22 mouse cellular contexts compared by ENCODE assay signal in the genomic region with DNA sequence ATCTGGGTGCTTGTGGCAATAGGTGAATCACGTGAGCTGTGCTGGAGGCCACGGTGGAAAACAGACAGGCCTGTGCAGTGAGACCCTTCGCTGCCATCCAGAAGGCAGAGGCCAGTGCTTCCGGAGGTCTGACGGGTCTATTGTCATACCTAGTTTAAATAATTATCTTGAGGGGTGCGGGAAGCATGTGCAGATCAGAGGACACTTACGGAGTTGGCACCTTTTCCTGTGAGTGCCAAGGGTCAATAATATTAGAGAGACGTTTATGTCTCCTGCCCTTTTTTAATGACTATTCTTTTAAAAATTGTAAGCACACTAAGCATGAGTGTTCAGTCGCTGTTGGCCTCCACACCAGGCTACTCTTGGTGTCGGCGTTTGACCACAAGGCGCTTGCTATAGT. TPM values are rescaled to one million over a fixed set of nuclear protein-coding genes. Genes with fewer than 3 reads are reported as not detected.
DNase-seq lines count a peak whose midpoint lies in the region; ATAC-seq and TF ChIP-seq lines count a peak whose summit lies in the region.
"Had no signal": no experiment of that assay in that cellular context is flagged by ENCODE, and none has a peak within 500 bp of the region (broad histone marks: within the 10 kb centered on the region; RNA-seq: fewer than 3 reads in every experiment).

No protein-coding gene starts in this region.

- H3K9me3 ChIP-seq in lung, postnatal 0 days (ENCODE audit: low read length): no peaks in the 10 kb centered on the region
- H3K9me3 ChIP-seq: embryonic facial prominence, embryonic 13.5 days; forebrain, embryonic 10.5 days; forebrain, embryonic 15.5 days; heart, embryonic 15.5 days; hindbrain, embryonic 12.5 days; intestine, embryonic 15.5 days; lung, embryonic 15.5 days had no signal

- no peak for ATAC-seq in lung, postnatal 0 days
- ATAC-seq: forebrain, embryonic 15.5 days; hindbrain, postnatal 0 days; intestine, embryonic 15.5 days; Patski had no signal

- peaks cover 30% of the 10 kb centered on the region for H3K4me1 ChIP-seq in lung, postnatal 0 days (ENCODE audit: insufficient read depth, low read depth, low read length)

- intact Hi-C loops in heart, postnatal 10 days (cut with DNase I): loop anchor here (10.0 kb wide), 1 partner anchor 46 kb away; no protein-coding TSS in a partner anchor

- peak; percentile 88 for DNase-seq in heart, adult 11 months
- DNase-seq in heart, postnatal 10 days: no peak
- peak; percentile 31 to 47 for DNase-seq in kidney, adult 8-10 months
- no peak for DNase-seq in kidney, postnatal 4 days
- peak; percentile 19 for DNase-seq in lung, postnatal 0 days (ENCODE audit: low spot score)
- no peak for DNase-seq in lung, postnatal 4 days
- peak; percentile 47 to 48 for DNase-seq in kidney, postnatal 36 days
- DNase-seq in right cerebral cortex, postnatal 36 days (ENCODE audit: low spot score in 2 of 2): no peak
- DNase-seq: cerebellum, adult 11 months; midbrain, embryonic 14.5 days; right cerebral cortex, adult 18-20 months; right cerebral cortex, postnatal 4 days; thymus, postnatal 4 days had no signal

- no peak overlapping the region; the same call in 1 of the 2 replicates for H3K9ac ChIP-seq in lung, postnatal 0 days (replicated peaks; ENCODE audit: low read depth)
- H3K9ac ChIP-seq: embryonic facial prominence, embryonic 13.5 days; forebrain, embryonic 15.5 days; heart, embryonic 15.5 days; hindbrain, embryonic 12.5 days; intestine, embryonic 15.5 days; lung, embryonic 15.5 days had no signal

- no peaks in the 10 kb centered on the region for H3K27me3 ChIP-seq in lung, postnatal 0 days (replicated peaks; ENCODE audit: insufficient read depth, low read length)
- H3K27me3 ChIP-seq: embryonic facial prominence, embryonic 13.5 days; forebrain, embryonic 15.5 days; heart, embryonic 15.5 days; intestine, embryonic 15.5 days; lung, embryonic 15.5 days; Patski had no signal

- TF ChIP-seq EP300 in lung, postnatal 0 days (IDR thresholded peaks at IDR 0.05): no peak

- TF ChIP-seq CTCF in lung, postnatal 0 days (IDR thresholded peaks at IDR 0.05): no peak

- H3K27ac ChIP-seq in lung, postnatal 0 days (ENCODE audit: low read length): peak overlapping the region; percentile 72; the same call in 1 of the 2 replicates
- H3K27ac ChIP-seq: embryonic facial prominence, embryonic 13.5 days; forebrain, embryonic 10.5 days; forebrain, embryonic 15.5 days; heart, embryonic 15.5 days; hindbrain, embryonic 12.5 days; hindbrain, postnatal 0 days; intestine, embryonic 15.5 days; lung, embryonic 15.5 days had no signal

- no peak overlapping the region for H3K4me3 ChIP-seq in lung, postnatal 0 days (ENCODE audit: low read depth, low read length)
- H3K4me3 ChIP-seq: embryonic facial prominence, embryonic 13.5 days; forebrain, embryonic 10.5 days; forebrain, embryonic 15.5 days; heart, embryonic 15.5 days; hindbrain, embryonic 12.5 days; intestine, embryonic 15.5 days; lung, embryonic 15.5 days had no signal

- 43% methylated on average over 12 of the region's 12 CpGs for WGBS in lung, postnatal 0 days

- no peak overlapping the region for H3K4me2 ChIP-seq in lung, postnatal 0 days (replicated peaks; ENCODE audit: low read depth, low read length)
- H3K4me2 ChIP-seq: embryonic facial prominence, embryonic 13.5 days; forebrain, embryonic 15.5 days; heart, embryonic 15.5 days; hindbrain, embryonic 12.5 days; intestine, embryonic 15.5 days; lung, embryonic 15.5 days had no signal

- H3K36me3 ChIP-seq in lung, postnatal 0 days (ENCODE audit: insufficient read depth, low read length): peaks cover 6% of the 10 kb centered on the region; the same call in 1 of the 2 replicates
- H3K36me3 ChIP-seq: forebrain, embryonic 15.5 days; hindbrain, embryonic 12.5 days; lung, embryonic 15.5 days had no signal

RNA-seq across cellular contexts. Expression of a gene that starts 7.8 kb away (rescaled TPM):
- 10 to 100 TPM; 22.8 to 24.8 TPM for total RNA-seq in heart, postnatal 10 days (2021)
- polyA plus RNA-seq in lung, postnatal 0 days (2015; fragmentation: Nextera tagmentation; extraction: Ambion mirVana): 35.8 and 37.6 TPM in 2 replicates

RNA-seq across cellular contexts. Expression of a gene that starts 8.2 kb away (rescaled TPM):
- total RNA-seq in heart, postnatal 10 days (2021): 10 to 100 TPM; 21.3 to 23.3 TPM
- polyA plus RNA-seq in lung, postnatal 0 days (2015; fragmentation: Nextera tagmentation; extraction: Ambion mirVana): 21.0 and 25.7 TPM in 2 replicates

RNA-seq across cellular contexts. Expression of a gene that starts 37.5 kb away (rescaled TPM):
- total RNA-seq in heart, postnatal 10 days (2021): under 1 TPM; 0.37 to 0.62 TPM
- 0.36 TPM in 2 replicates for polyA plus RNA-seq in lung, postnatal 0 days (2015; fragmentation: Nextera tagmentation; extraction: Ambion mirVana)

Comparison
In these comparisons a context has a peak if more than half of its experiments do, and no peak if none do; other contexts are left out.
1. DNase-seq: peak in heart, adult 11 months (single experiment), kidney, adult 8-10 months (2 of 2), lung, postnatal 0 days (single experiment) and kidney, postnatal 36 days (2 of 2); none in heart, postnatal 10 days (0 of 2), kidney, postnatal 4 days (0 of 2), lung, postnatal 4 days (0 of 2) and right cerebral cortex, postnatal 36 days (0 of 2).